Mouse (Mus musculus): ENCODE results near the gene Tmem163. TPM values are rescaled to one million over a fixed set of nuclear protein-coding genes. Genes with fewer than 3 reads are reported as not detected.

The Tmem163 gene
- 0.59 TPM in 1 of 2 replicates, not detected in the other for total RNA-seq (2017)

DNA sequence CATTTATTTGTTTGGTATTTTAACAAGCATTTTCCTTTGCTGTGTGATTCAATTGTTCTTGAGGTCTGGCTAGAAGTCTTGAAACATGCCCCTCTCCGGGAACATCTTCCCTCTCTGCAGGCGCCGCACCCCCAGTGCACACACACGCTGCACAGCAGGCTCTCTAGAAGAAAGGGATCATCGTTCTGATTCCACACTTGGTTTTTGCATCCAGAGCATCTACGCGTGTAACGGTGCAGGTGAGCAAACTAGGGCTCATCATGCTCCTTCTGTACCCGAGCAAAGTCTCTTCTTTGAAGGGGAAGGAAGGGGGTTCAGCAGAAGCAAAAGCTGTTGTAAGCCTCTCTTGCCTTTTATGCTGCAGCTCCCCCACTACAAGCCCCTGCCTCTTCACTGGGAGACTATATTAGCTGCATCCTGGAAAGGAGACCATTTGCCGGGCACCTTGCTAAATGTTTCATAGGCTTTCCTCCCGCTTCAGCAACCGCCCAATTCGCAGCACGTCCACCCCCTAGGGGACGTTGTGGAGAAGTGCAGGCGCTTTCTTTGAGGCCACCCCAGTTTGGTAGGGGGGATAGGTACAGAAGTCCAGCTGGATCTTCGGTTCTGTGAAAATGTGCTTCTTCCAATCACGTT lies at the start of gene Tmem163:
Gene Tmem163, minus strand, starts transcription at position 51 of the 636 bp plus-strand sequence.
- ATAC-seq (replicated peaks; ENCODE audit: low read depth, poor library complexity, severe bottlenecking) = peak; percentile 71

DNA sequence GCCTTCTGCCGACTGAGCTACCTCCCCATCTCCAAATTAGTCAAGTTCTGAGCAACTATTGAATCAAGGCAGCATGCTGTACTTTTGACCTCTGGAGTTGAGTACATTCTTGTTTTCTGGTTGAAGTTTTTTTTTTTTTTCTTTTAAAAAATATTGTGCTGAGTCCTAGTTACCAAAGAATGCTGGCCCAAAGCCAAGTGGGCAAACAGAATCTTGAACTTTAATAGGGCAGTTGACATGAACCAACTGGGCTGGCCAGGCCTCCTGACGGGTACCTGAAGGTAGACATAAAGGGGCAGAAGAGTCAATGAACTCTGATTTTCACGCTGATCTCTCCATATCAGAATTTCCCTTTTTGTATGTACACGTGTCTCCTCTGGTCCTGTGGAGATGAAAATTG lies 49.7 kb upstream of the Tmem163 start, which contains the start of gene Acmsd:
Gene Acmsd, plus strand, starts transcription at position 318 of the 400 bp plus-strand sequence.
- no peak for ATAC-seq (replicated peaks; ENCODE audit: low read depth, poor library complexity, severe bottlenecking)

DNA sequence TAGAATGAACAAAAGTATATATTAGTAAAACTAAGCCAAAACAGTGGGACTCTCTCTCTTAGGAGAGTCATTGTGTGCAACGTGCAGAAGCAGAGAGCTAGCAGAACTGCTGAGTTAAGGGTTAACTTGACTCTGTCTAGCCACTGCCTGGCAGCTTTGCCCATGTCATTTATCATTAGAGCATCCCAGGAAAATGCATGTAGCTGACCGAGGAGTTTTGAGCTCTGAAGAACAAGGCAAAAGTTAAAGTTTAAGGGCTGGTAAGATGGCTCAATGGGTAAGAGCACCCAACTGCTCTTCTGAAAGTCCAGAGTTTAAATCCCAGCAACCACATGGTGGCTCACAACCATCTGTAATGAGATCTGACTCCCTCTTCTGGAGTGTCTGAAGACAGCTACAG lies 44.2 kb upstream of the Tmem163 start:
- ATAC-seq (replicated peaks; ENCODE audit: low read depth, poor library complexity, severe bottlenecking) = no peak

GRCm38 (mm10) chr1:127718290-127718689 lies 38.9 kb upstream of the Tmem163 start:
- no peak for ATAC-seq (replicated peaks; ENCODE audit: low read depth, poor library complexity, severe bottlenecking)

- ATAC-seq (replicated peaks; ENCODE audit: low read depth, poor library complexity, severe bottlenecking) = no peak
These were observed 37.1 kb upstream of the Tmem163 start for GRCm38 (mm10) chr1:127716441-127716840.

DNA sequence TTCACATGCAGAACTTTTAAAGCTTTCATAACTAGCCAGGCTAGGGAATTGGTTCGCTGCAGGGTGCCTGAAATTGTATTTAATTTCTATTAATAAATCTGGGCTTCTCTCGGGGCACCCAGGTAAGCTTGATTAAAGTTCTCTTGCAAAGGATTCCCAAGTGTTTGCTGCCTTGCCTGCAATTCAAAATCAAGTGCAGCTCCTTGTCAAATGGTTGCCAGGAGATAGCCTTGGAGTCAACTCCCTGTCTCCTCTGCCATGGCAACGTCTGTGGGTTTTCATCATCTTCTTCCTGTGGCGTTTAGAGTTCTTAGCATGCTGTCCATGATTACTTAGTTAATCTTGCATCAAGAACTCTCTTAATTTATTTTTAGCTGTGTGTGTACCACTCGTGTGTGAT lies 26.9 kb upstream of the Tmem163 start:
- ATAC-seq (replicated peaks; ENCODE audit: low read depth, poor library complexity, severe bottlenecking) = no peak

GRCm38 (mm10) chr1:127702187-127702586 lies 22.8 kb upstream of the Tmem163 start:
- 0 out of 2 replicates have a peak, but pooled peaks have one; percentile 50 for ATAC-seq (replicated peaks; ENCODE audit: low read depth, poor library complexity, severe bottlenecking)

- no peak for ATAC-seq (replicated peaks; ENCODE audit: low read depth, poor library complexity, severe bottlenecking)
These were observed 17.2 kb upstream of the Tmem163 start for GRCm38 (mm10) chr1:127696533-127696932.

- ATAC-seq (replicated peaks; ENCODE audit: low read depth, poor library complexity, severe bottlenecking) = peak; percentile 55
These were observed 1.4 kb downstream of the Tmem163 start for GRCm38 (mm10) chr1:127677661-127678580.

DNA sequence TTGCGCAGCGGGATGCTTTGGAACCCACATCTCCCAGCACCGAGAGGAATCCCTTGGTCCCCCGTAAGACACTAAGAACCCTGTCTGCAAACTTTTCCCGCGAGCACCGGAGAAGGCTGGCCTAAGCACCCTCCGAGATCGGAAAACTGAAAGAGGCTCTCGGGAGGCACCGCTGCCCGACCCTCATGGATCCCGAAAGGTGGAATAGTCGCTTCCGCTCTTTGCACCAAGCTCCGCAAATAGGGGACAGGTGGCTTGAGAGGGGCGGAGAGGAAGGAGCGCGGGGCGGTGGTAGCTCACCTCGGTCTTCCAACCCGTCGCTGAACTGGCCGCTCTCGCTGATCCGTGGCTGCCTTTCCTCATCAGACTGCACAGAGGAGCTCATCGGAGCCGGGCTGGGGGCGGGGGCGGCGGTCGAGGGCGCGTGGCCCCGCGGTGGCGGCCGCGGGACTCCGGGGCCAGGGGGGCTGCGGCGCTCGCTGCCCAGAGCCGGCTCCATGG lies 2.2 kb downstream of the Tmem163 start:
- peak; percentile 9; the same call in 1 of the 2 replicates for ATAC-seq (replicated peaks; ENCODE audit: low read depth, poor library complexity, severe bottlenecking)

GRCm38 (mm10) chr1:127676516-127677099 lies 2.7 kb downstream of the Tmem163 start:
- ATAC-seq (replicated peaks; ENCODE audit: low read depth, poor library complexity, severe bottlenecking) = peak; percentile 12; the same call in 1 of the 2 replicates

DNA sequence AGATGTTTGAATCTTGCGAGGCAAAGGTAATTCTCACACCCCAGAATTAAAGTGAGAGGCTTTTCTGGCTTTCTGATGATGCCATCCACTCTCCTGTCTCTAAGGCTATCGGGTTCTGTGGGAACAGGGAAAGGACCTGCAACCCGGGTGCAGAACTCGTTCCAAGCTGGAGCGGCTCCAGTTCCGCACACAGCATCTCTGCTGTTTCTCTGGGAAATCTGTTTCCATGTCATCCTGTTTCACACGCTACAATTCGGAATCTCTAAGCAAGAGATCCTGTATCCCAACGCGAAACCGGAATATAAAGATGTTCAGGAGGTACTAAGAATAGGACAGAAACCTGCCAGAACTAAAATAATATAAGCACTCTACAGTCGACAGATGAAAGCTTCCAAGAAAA lies 3.2 kb downstream of the Tmem163 start:
- ATAC-seq (replicated peaks; ENCODE audit: low read depth, poor library complexity, severe bottlenecking) = no peak

DNA sequence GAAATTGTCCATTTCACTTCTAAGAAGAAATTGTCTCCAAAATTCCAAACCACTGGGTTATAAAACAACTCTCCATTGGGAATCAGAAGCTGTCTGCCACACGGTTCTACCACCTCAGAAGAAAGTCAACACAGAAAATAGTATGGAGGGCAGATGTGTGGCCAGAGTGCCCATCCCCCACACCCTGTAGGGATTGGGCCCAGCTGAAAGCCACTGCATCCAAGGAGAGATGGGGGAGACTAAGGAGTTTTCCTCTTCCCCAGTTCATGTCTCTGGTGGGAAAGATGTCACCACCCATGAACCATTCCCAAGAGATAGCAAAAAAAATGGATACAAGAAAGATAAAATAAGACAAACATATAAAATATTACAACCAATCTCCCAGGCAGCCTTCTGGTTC lies 4.1 kb downstream of the Tmem163 start:
- no peak for ATAC-seq (replicated peaks; ENCODE audit: low read depth, poor library complexity, severe bottlenecking)

DNA sequence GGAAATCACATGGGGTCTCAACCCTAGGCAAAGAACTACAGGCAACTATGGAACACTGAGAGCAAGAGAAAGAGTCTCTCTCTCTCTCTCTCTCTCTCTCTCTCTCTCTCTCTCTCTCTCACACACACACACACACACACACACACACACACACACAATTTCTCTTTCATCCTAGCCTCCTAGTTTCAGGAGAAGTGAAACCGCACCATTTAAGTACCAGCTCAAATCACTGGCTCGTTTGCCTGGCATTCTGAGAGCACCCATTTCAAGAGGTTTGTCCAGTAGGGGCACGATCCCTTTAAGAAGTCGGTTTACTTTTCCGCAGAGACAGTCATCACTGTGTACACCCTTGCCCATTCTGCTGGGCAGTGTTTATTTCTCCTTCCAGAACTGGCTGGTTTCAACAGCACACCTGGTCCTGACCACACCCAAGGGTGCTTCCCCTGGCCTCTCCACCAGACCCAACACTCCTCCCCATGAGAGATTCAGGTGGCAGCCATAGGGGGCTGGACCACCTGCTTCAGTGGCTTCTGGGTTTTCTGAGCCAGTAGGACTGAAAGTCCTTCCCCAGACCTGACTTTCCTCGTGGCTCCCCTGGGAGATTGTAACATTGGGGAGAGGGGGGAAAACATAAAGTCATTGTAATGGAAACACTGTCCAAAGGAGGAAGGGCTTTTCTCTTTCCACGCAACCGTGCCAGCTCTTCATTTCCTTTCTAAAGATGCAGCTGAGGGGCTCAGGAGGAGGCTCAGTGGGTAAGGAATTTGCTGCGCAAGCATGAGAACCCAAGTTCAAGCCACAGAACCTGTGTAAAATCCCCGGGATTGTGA lies 5.9 kb downstream of the Tmem163 start:
- no peak for ATAC-seq (replicated peaks; ENCODE audit: low read depth, poor library complexity, severe bottlenecking)

GRCm38 (mm10) chr1:127668161-127668560 lies 11.2 kb downstream of the Tmem163 start:
- no peak for ATAC-seq (replicated peaks; ENCODE audit: low read depth, poor library complexity, severe bottlenecking)

- no peak for ATAC-seq (replicated peaks; ENCODE audit: low read depth, poor library complexity, severe bottlenecking)
These were observed 12.1 kb downstream of the Tmem163 start for GRCm38 (mm10) chr1:127667110-127667860.

- ATAC-seq (replicated peaks; ENCODE audit: low read depth, poor library complexity, severe bottlenecking) = no peak
These were observed 13.1 kb downstream of the Tmem163 start for GRCm38 (mm10) chr1:127666221-127666620.

DNA sequence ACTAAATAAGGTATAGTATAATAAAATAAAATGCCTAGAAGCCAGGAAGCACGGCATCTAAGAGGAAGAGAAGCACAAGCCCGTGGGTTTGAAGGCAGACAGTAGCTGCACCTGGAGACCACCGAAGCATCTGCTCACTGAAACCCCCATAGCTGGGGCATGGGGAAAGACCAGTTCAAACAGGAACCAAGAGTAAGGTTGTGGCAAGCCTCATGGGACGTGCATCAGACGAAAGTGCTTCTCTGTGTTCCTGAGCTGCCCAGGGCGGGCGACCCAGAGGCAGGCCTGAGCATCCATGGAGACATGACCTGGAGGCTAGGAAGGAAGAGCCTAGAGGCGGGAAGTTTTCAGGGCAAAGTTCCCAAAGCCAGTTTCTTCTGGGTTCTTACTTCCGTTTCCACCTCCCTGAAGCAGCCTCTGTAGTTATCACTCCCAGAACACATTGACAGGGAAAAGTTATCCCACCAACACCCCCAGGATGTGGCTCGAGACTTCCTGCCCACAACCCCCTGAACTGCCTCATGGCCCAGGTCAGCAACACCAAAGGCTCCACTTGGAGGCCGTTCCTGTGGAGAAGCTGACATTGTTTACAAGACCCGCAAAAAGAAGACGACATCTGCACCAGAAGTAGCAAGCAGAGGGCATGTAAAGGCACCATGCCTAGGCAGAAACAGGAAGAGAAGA lies 16.8 kb downstream of the Tmem163 start:
- peak; percentile 89 for ATAC-seq (replicated peaks; ENCODE audit: low read depth, poor library complexity, severe bottlenecking)
